Mouse (Mus musculus) spleen, adult 2 months (tissue): ENCODE data around the gene Lpcat3.

Experiments used
- CTCF ChIP-seq: fragments of 200-500 bp; IDR thresholded peaks from 2 replicates; pipeline ENCODE4 v1.5.1; 2011; ENCODE audit warnings: mild to moderate bottlenecking, inconsistent platforms; ENCODE audit not compliant: insufficient read depth, insufficient read length, insufficient replicate concordance; ENCODE audit errors: extremely low read depth
- POLR2A ChIP-seq: fragments of 200-500 bp; IDR thresholded peaks from 2 replicates; pipeline ENCODE4 v1.6.1; 2011; ENCODE audit warnings: low read depth, low read length, inconsistent platforms

GRCm38 (mm10) chr6:124737040-124737439 is 74.2 kb downstream of the Lpcat3 start:
- no peak for TF ChIP-seq CTCF
- no peak for TF ChIP-seq POLR2A
